Mouse (Mus musculus): ENCODE measurements around the gene Numbl. TPM values are rescaled to one million over a fixed set of nuclear protein-coding genes. Genes with fewer than 3 reads are reported as not detected.

The Numbl gene
- total RNA-seq, 2 experiments from 2014 or later, result 3.6 to 5.4 TPM

DNA sequence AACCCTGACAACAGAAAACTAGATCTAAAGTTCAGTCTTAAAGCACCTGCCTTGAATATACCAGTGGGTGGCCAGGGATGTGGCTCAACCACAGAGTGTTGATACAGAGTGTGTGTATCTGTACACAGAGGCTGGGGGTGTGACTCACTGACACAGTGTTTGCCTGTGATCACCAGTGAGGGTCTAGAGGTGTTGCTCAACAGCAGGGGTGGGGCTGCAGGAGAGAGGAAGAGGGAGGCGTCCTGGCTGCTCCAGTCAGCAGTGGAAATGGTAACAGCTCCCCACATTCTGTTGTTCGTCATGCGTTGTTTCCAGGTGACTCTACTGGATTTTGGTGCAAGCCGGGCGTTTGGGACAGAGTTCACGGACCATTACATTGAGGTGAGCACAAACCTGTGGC lies 6.3 kb upstream of the Numbl start:
- no peak for DNase-seq

- no peak for DNase-seq
These were observed 2.5 kb upstream of the Numbl start for GRCm38 (mm10) chr7:27255721-27256120.

- DNase-seq, result peak; percentile 51
These were observed 984 bp upstream of the Numbl start for GRCm38 (mm10) chr7:27257046-27257851.

- DNase-seq, result no peak
These were observed 405 bp upstream of the Numbl start for GRCm38 (mm10) chr7:27257852-27258204.

GRCm38 (mm10) chr7:27259271-27259721 lies 1.1 kb downstream of the Numbl start:
- DNase-seq, result no peak

DNA sequence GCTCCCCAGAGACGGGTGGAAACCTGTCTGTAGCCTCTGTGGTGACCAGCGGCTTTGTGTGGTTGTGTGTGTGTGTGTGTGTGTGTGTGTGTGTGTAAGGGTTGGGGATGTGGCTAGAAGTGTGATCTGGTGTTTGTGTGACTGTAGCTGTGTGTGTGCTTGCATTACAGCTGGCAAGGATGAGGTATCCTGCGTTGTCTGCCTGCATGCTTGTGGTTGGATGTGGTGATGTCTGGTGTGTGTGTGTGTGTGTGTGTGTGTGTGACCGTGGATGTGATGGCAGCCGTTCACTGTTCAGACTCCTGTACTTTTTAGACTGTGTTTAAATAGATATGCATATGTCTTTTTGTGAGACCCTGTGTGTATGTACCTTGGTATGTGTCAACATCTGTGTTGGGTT lies 1.5 kb downstream of the Numbl start:
- DNase-seq, result no peak

DNA sequence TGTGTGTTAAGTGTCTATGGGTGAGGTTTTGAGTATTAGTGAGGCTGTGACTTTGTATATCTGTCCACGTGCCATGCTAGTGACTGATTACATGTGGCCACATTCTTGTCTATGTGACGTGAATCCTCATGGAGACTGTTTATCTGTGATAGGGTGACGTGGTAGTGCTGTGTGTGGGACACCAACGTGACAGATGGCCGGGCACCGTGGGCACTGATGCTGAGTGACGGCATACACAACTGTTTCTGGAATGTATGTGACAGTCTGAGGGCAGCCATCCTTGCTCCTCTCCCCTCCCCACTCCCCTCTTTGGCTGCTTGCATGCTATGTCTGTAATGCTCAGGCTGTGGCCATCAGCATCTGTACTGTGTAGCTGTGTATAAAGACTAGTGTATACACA lies 2.6 kb downstream of the Numbl start:
- DNase-seq, result no peak

GRCm38 (mm10) chr7:27261888-27262287 lies 3.7 kb downstream of the Numbl start:
- no peak for DNase-seq

GRCm38 (mm10) chr7:27264761-27265160 lies 6.5 kb downstream of the Numbl start:
- DNase-seq, result no peak

DNA sequence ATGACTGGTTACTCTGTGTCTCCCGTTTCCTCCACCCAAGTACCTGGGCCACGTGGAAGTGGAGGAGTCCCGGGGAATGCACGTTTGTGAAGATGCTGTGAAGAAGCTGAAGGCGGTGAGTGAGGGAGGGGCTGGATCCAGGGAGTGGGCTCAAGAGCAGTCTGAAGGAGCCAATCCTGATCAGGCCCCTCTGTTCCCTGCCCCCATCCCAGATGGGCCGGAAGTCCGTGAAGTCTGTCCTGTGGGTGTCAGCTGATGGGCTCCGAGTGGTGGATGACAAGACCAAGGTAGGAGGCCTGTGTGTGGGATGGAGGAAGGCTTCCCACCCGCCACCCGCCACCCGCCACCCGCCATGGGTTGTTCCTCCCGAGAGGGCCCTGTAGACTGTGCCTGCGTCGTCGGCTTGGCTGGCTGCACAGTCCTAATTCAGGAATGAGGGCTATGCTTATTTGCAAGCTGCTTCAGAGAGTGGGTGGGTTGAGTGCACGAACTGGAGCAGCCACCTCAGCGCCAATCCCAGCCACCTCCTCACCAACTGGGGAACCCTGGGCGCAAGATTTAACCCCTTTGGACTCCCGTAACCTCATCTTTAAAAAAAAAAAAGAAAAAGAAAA lies 8.4 kb downstream of the Numbl start:
- no peak for DNase-seq

- DNase-seq, result no peak
These were observed 13.2 kb downstream of the Numbl start for GRCm38 (mm10) chr7:27271423-27271822.

DNA sequence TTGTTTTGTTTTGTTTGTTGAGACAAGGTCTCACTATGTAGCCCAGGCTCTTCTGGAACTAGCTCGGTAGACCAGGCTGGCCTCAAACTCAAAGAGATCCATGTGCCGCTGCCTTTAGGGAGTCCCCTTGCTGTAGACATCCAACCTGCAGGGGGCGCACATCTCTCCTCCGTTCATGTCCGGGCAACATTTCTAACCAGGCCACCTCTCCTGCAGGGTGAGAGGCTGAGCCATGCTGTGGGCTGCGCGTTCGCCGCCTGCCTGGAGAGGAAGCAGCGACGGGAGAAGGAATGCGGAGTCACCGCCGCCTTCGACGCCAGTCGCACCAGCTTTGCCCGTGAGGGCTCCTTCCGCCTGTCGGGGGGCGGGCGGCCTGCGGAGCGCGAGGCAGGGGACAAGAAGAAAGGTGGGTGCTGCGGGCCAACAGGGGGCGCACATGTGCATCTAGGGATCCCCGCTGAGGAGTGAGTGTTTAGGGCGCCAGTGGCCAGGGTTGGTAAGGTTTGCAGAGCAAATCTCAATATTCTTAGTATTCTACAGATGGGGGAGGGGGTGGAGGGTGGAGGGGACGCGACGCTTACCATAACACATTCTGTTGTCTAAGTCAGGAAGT lies 15.6 kb downstream of the Numbl start:
- DNase-seq, result no peak

- DNase-seq, result no peak
These were observed 16.7 kb downstream of the Numbl start for GRCm38 (mm10) chr7:27274916-27275315.

- DNase-seq, result no peak
These were observed 17.8 kb downstream of the Numbl start for GRCm38 (mm10) chr7:27276021-27276420.

- no peak for DNase-seq
These were observed 19.0 kb downstream of the Numbl start for GRCm38 (mm10) chr7:27277191-27277590.

DNA sequence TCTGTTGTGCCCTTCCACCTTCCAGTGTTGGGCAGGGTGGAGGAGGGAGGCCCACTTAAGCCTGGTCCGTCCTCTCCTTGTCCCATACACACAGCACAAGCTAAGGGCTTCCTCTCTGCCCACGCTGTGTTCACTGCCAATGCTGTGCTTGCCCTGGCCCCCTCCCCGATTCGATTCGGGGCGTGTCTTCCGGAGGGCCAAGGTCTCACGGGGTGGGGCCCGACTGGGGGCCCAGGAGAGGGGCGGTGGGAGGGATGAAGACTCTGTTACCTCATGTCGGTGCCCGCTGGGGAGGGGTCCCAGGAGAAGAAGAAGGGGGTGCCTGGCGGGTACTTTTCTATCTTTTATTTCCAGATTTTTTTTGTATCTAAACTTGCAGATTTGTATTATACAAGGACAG lies 23.5 kb downstream of the Numbl start:
- DNase-seq, result no peak

DNA sequence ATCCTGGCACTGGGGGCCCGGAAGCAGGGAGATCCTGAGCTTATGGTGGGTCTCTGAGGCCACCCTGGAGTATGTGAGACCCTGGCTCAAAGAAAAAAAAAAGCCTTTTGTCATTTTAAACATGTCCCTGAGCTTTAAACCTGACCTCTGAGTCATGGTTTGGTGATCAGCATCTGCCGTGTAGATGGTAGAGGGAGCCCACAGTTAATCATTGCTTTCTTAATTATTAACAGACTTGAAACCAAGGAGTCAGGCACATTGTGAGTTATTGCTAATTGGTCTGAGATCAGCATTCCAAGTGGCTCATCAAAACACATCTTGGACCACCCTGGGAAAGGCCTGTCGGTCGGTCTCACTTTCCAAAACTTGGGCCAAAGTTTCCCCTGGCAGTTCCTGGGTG lies 24.0 kb downstream of the Numbl start:
- no peak for DNase-seq

DNA sequence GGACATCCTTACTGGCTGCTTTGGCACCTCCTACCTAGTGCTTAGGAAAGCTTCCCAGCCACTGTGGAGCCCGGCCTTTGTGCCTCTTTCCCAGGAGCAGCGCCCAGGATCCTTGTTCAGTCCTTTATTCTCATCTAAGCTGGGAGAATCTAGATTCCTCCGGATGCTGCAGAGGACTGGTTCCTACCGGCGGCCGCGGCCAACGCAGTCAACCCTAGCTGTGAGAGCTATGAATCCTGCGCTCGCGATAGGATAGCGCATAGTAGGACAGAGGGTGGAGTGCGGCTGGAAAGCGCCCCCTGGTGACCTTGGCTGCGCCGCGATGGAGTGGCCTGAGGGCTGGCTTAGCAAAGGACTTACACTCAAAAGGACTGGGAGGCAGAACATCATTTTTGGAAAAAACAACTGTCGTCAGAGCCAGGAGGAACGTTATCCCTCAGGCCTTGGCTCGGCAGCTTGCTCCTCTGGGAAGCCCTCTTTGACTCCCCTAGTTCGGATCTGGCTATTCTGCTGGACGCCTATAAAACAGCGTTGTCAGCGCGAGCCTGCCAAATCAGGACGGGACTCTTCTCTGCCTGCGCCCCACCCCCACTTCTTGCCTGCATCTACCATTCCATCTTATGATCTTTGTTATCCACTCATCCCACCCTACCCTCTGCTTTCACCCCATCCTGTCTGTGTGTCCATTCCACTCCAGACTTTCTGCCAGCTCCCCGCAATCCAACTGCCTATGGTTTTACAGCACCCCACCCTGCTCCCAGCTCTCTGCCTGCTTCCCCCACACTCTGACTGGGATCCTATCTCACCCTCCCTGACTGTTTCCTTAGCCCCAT lies 26.8 kb downstream of the Numbl start:
- peak; percentile 77 for DNase-seq

DNA sequence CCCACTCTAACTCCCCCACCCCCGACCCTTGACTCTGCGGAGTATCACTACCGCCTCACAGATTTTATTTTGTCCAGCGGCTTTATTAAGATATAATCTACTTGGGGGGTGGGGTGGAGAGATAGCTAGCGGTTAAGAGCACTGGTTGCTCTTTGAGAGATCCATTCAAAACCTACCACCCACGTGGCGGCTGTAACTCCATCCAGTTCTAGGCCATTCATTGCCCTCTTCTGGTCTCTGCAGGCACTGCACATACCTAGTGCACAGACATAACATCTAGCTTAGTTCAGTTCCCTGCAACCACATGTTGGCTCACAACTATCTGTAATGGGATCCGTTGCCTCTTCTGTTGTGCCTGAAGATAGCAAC lies 27.4 kb downstream of the Numbl start:
- DNase-seq, result peak; percentile 40

DNA sequence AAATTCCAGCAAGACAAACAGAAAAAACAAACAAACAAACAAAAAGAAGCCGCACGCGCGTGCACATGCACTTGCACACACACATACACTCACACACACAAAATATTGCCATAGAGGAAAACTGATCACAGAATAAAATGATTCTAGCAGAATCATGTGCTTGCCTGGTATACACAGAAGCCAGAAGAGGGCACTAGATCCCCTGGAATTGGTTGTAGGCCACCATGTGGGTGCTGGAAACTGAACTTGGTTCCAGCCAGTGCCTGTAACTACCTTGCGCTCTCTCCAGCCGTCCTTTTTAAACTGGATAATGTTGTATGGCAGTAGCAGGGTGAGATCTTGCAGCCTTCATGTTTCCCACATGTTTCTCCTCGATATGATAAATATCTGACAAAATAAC lies 30.5 kb downstream of the Numbl start:
- DNase-seq, result no peak

GRCm38 (mm10) chr7:27290555-27290954 lies 32.3 kb downstream of the Numbl start:
- no peak for DNase-seq

DNA sequence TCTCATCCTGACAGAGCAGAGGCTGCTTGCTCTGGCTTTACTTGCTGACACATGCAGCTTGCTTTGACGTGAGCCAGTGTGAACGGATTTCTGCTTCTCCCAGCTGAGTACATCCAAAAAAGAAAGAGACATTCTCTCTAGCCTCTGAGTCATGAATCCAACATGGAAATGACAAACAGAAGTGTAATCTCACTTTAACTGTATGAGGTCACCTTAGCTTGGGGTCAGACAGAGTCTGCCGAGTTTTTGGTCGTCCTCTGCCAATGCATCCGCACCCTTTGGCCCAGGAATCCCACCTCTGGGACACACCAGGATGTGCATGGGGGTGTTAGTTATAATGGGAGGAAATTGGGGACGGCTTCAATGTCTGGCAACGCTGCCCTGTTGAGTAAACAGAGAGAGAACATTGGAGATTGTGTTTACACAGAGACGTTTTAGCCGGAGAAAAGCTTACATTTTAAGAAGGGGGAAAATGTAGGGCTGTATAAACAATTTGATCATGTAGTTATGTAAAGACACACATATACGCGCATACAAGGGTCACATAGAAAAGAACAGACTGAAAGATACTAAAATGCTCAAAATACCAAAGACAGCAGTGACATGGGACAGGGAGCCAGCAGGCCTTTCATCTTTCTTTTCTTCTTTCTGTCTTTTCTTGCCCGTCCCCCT lies 33.7 kb downstream of the Numbl start:
- peak; percentile 82 for DNase-seq

All from gastrocnemius, postnatal 25 days (tissue).